Mouse (Mus musculus) stomach, embryonic 16.5 days (tissue): ENCODE data around the gene Vmn2r87. TPM values are rescaled to one million over a fixed set of nuclear protein-coding genes. Genes with fewer than 3 reads are reported as not detected.
"Not testable (repeated sequence)": the region's sequence is repeated elsewhere in the genome, so short reads cannot be mapped to it uniquely, and the experiment has no call there.

ENCODE experiments used
- ATAC-seq: fragments of 200-750 bp; cut with Nextera tagmentation; 2 replicates; pipeline ENCODE4 v1.8.0; 2017; ENCODE audit warnings: moderate number of reproducible peaks, moderate TSS enrichment; ENCODE audit not compliant: insufficient read depth, low FRiP score
- H3K27ac ChIP-seq: fragments of 300-500 bp; sonication (generic); 2 replicates; pipeline ENCODE4 v1.5.1; 2014; ENCODE audit warnings: low read length
- H3K27me3 ChIP-seq: fragments of 300-500 bp; sonication (generic); 2 replicates; pipeline ENCODE4 v1.6.1; 2014; ENCODE audit warnings: low read length, control low read depth, mixed read lengths; ENCODE audit not compliant: control insufficient read depth, insufficient read depth
- H3K36me3 ChIP-seq: fragments of 300-500 bp; sonication (generic); 2 replicates; pipeline ENCODE4 v1.6.1; 2014; ENCODE audit warnings: low read length; ENCODE audit not compliant: control insufficient read depth, insufficient read depth
- H3K4me1 ChIP-seq: fragments of 300-500 bp; sonication (generic); 2 replicates; pipeline ENCODE4 v1.6.1; 2014; ENCODE audit warnings: low read length, control low read depth, mixed read lengths; ENCODE audit not compliant: control insufficient read depth, insufficient read depth
- H3K4me2 ChIP-seq: fragments of 300-500 bp; sonication (generic); 2 replicates; pipeline ENCODE4 v1.6.1; 2014; ENCODE audit warnings: low read depth, low read length, mixed read lengths
- H3K4me3 ChIP-seq: fragments of 300-500 bp; sonication (generic); replicated peaks from 2 replicates; pipeline ENCODE4 v1.5.1; 2014; ENCODE audit warnings: mild to moderate bottlenecking, low read length
- H3K9ac ChIP-seq: fragments of 300-500 bp; sonication (generic); 2 replicates; pipeline ENCODE4 v1.6.1; 2014; ENCODE audit warnings: low read length
- H3K9me3 ChIP-seq: fragments of 300-500 bp; sonication (generic); replicated peaks from 2 replicates; pipeline ENCODE4 v1.6.1; 2016; ENCODE audit warnings: low read length, control low read depth; ENCODE audit not compliant: control insufficient read depth
- WGBS: fragments of 180-500 bp; shearing (Covaris S2); extraction: QIAGEN DNeasy Blood & Tissue Kit; methylation state at CpG from one replicate; pipeline ENCODE4 v1.1.7; 2014; 5-methylcytosine and 5-hydroxymethylcytosine counted together
- polyA plus RNA-seq: library from polyadenylated mRNA; unstranded; fragments of >200 nt; fragmentation: Nextera tagmentation; extraction: Ambion mirVana; gene quantifications from 2 replicates; pipeline ENCODE4 v1.2.1, GENCODE M21; 2015

Vmn2r87 gene
- polyA plus RNA-seq, 1 experiment from 2014 or later: not detected

GRCm38 (mm10) chr10:130429603-130430002, 67.6 kb downstream of the Vmn2r87 start, which contains the start of gene Vmn2r85:
Gene Vmn2r85, minus strand, starts transcription at chr10:130429703.
- H3K27ac ChIP-seq, H3K9me3 ChIP-seq, H3K4me1 ChIP-seq, ATAC-seq, H3K4me2 ChIP-seq, H3K27me3 ChIP-seq, H3K4me3 ChIP-seq, H3K36me3 ChIP-seq, H3K9ac ChIP-seq: not testable (repeated sequence)

- not testable (repeated sequence) for H3K27me3 ChIP-seq, H3K9ac ChIP-seq, H3K4me2 ChIP-seq, H3K27ac ChIP-seq, H3K9me3 ChIP-seq, ATAC-seq, H3K4me1 ChIP-seq, H3K36me3 ChIP-seq, H3K4me3 ChIP-seq
- 69% methylated on average over 2 of the region's 2 CpGs for whole genome bisulfite sequencing
These were observed 74.8 kb downstream of the Vmn2r87 start for GRCm38 (mm10) chr10:130422368-130422767.

Other genes with a start within 250 kb of the Vmn2r87 start
- gene Neurod4, start 217.2 kb downstream of the Vmn2r87 start, polyA plus RNA-seq: not detected in 2 replicates
- gene Tespa1, start 174.5 kb downstream of the Vmn2r87 start, polyA plus RNA-seq: 0.74 and 1.6 TPM in 2 replicates
- gene Vmn2r84, start 103.1 kb downstream of the Vmn2r87 start, polyA plus RNA-seq: not detected in 2 replicates
- gene Vmn2r85, start 67.7 kb downstream of the Vmn2r87 start, polyA plus RNA-seq: not detected in 2 replicates
- not detected in 2 replicates for gene Vmn2r86, start 41.3 kb downstream of the Vmn2r87 start, polyA plus RNA-seq